Mouse (Mus musculus): Measurements from ENCODE around the gene Rab1b.

- no peak for TF ChIP-seq CTCF (IDR thresholded peaks at IDR 0.05; ENCODE audit: extremely low read depth, insufficient read depth, low read length)
- no peak for TF ChIP-seq POLR2A (IDR thresholded peaks at IDR 0.05; ENCODE audit: extremely low read depth, insufficient read depth, low read length)
These were observed 54.0 kb downstream of the Rab1b start for GRCm38 (mm10) chr19:5052853-5053252.
